Mouse (Mus musculus): ENCODE measurements around the gene Tcf7l2. TPM values are rescaled to one million over a fixed set of nuclear protein-coding genes. Genes with fewer than 3 reads are reported as not detected.

Tcf7l2 gene
- polyA plus RNA-seq, 1 experiment from 2014 or later: 60.6 TPM

- ATAC-seq (ENCODE audit: insufficient read depth, low FRiP score, low TSS enrichment): peak; percentile 55; the same call in 1 of the 2 replicates
- Histone ChIP-seq H3K27me3 (ENCODE audit: control insufficient read depth, insufficient read depth, low read length) (no peaks in the 10 kb centered on the region), H3K36me3 (ENCODE audit: control insufficient read depth, insufficient read depth, low read length) (peaks cover 3% of the 10 kb centered on the region), H3K9me3 (ENCODE audit: control insufficient read depth, low read length) (no peaks in the 10 kb centered on the region), H3K4me1 (ENCODE audit: control insufficient read depth, insufficient read depth, low read length) (no peaks in the 10 kb centered on the region), H3K9ac (ENCODE audit: low read length) (no peak overlapping the region), H3K4me3 (ENCODE audit: low read depth, low read length) (no peak overlapping the region), H3K27ac (ENCODE audit: low read depth, low read length) (no peak overlapping the region), H3K4me2 (ENCODE audit: low read depth) (no peak overlapping the region)
- peak; percentile 70 for DNase-seq (ENCODE audit: low spot score)
- 20% methylated on average over 12 of the region's 12 CpGs for WGBS
These were observed 182.3 kb downstream of the Tcf7l2 start for GRCm38 (mm10) chr19:55923789-55924426.

DNA sequence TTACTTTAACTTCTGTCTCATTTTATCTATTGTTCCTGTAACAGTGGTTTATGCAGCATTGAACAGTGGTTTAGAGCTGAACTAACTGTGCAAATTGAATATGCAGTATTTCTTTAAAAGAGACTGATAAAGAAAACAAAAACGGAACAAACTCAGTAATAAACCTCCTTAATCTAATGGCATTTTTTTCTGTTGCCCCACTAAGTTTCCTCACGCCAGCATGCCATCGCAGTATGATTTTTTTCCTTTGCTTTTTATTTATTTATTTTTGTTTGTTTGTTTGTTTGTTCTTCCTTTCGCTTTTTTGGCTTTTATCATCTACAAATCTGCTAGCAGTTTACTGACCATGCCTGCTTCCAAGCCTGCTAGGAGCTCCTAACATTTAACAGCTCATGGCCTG, 183.2 kb downstream of the Tcf7l2 start:
- Histone ChIP-seq H3K36me3 (ENCODE audit: control insufficient read depth, insufficient read depth, low read length) (peaks cover 3% of the 10 kb centered on the region), H3K27ac (ENCODE audit: low read depth, low read length) (no peak overlapping the region), H3K4me2 (ENCODE audit: low read depth) (no peak overlapping the region), H3K9ac (ENCODE audit: low read length) (no peak overlapping the region), H3K27me3 (ENCODE audit: control insufficient read depth, insufficient read depth, low read length) (no peaks in the 10 kb centered on the region), H3K4me3 (ENCODE audit: low read depth, low read length) (no peak overlapping the region), H3K4me1 (ENCODE audit: control insufficient read depth, insufficient read depth, low read length) (no peaks in the 10 kb centered on the region), H3K9me3 (ENCODE audit: control insufficient read depth, low read length) (no peaks in the 10 kb centered on the region)
- WGBS: 88% methylated on average over 4 of the region's 4 CpGs
- DNase-seq (ENCODE audit: low spot score) (no peak), ATAC-seq (ENCODE audit: insufficient read depth, low FRiP score, low TSS enrichment) (no peak)

- no peak overlapping the region for H3K9ac ChIP-seq (ENCODE audit: low read length)
- H3K36me3 ChIP-seq (ENCODE audit: control insufficient read depth, insufficient read depth, low read length): peaks cover 3% of the 10 kb centered on the region; the same call in 1 of the 2 replicates
- no peak overlapping the region for H3K4me2 ChIP-seq (ENCODE audit: low read depth)
- no peaks in the 10 kb centered on the region for H3K9me3 ChIP-seq (ENCODE audit: control insufficient read depth, low read length)
- H3K27me3 ChIP-seq (ENCODE audit: control insufficient read depth, insufficient read depth, low read length): no peaks in the 10 kb centered on the region
- DNase-seq (ENCODE audit: low spot score) (no peak), ATAC-seq (ENCODE audit: insufficient read depth, low FRiP score, low TSS enrichment) (no peak)
- WGBS: 84% methylated on average over 7 of the region's 7 CpGs
- no peak overlapping the region for H3K27ac ChIP-seq (ENCODE audit: low read depth, low read length)
- H3K4me3 ChIP-seq (ENCODE audit: low read depth, low read length): no peak overlapping the region
- H3K4me1 ChIP-seq (ENCODE audit: control insufficient read depth, insufficient read depth, low read length): no peaks in the 10 kb centered on the region
These were observed 183.8 kb downstream of the Tcf7l2 start for GRCm38 (mm10) chr19:55925425-55925803.

- Histone ChIP-seq H3K27me3 (ENCODE audit: control insufficient read depth, insufficient read depth, low read length) (no peaks in the 10 kb centered on the region), H3K4me1 (ENCODE audit: control insufficient read depth, insufficient read depth, low read length) (no peaks in the 10 kb centered on the region), H3K9ac (ENCODE audit: low read length) (no peak overlapping the region), H3K27ac (ENCODE audit: low read depth, low read length) (no peak overlapping the region), H3K4me3 (ENCODE audit: low read depth, low read length) (no peak overlapping the region), H3K36me3 (ENCODE audit: control insufficient read depth, insufficient read depth, low read length) (peaks cover 3% of the 10 kb centered on the region; the same call in 1 of the 2 replicates), H3K4me2 (ENCODE audit: low read depth) (no peak overlapping the region), H3K9me3 (ENCODE audit: control insufficient read depth, low read length) (no peaks in the 10 kb centered on the region)
- ATAC-seq (ENCODE audit: insufficient read depth, low FRiP score, low TSS enrichment) (no peak), DNase-seq (ENCODE audit: low spot score) (no peak)
- WGBS: 79% methylated on average over 16 of the region's 16 CpGs
These were observed 184.3 kb downstream of the Tcf7l2 start for GRCm38 (mm10) chr19:55925804-55926521.

- H3K36me3 ChIP-seq (ENCODE audit: control insufficient read depth, insufficient read depth, low read length): peaks cover 5% of the 10 kb centered on the region; the same call in 1 of the 2 replicates
- no peaks in the 10 kb centered on the region for H3K4me1 ChIP-seq (ENCODE audit: control insufficient read depth, insufficient read depth, low read length)
- no peak overlapping the region for H3K27ac ChIP-seq (ENCODE audit: low read depth, low read length)
- WGBS: 92% methylated on average over 16 of the region's 16 CpGs
- H3K27me3 ChIP-seq (ENCODE audit: control insufficient read depth, insufficient read depth, low read length): no peaks in the 10 kb centered on the region
- no peak overlapping the region for H3K4me3 ChIP-seq (ENCODE audit: low read depth, low read length)
- no peak for DNase-seq (ENCODE audit: low spot score)
- H3K4me2 ChIP-seq (ENCODE audit: low read depth): no peak overlapping the region
- ATAC-seq (ENCODE audit: insufficient read depth, low FRiP score, low TSS enrichment): no peak
- H3K9ac ChIP-seq (ENCODE audit: low read length): no peak overlapping the region
- H3K9me3 ChIP-seq (ENCODE audit: control insufficient read depth, low read length): no peaks in the 10 kb centered on the region
These were observed 185.4 kb downstream of the Tcf7l2 start for GRCm38 (mm10) chr19:55926858-55927673.

GRCm38 (mm10) chr19:55927674-55928061, 186.0 kb downstream of the Tcf7l2 start:
- no peaks in the 10 kb centered on the region for H3K4me1 ChIP-seq (ENCODE audit: control insufficient read depth, insufficient read depth, low read length)
- 91% methylated on average over 9 of the region's 9 CpGs for WGBS
- H3K4me2 ChIP-seq (ENCODE audit: low read depth): no peak overlapping the region

DNA sequence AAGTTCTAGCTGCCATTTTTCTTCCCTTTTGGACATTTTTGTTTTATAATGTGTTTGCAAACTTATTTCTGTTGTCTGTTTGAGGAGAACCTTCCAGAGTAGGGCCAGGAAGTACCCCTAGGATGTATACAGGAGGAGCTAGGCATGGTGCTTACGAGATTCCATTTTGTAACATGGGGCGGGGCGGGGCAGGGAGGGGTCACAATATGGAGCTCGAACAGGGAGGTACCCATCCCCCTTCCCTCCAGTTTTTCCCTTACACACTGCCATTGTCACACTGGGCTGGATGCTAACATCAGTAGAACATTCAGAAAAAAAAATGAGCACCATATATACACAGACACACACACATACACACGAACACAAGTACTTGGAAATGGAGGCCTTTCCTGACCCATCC, 187.1 kb downstream of the Tcf7l2 start:
- ATAC-seq (ENCODE audit: insufficient read depth, low FRiP score, low TSS enrichment) (no peak), DNase-seq (ENCODE audit: low spot score) (no peak)
- Histone ChIP-seq H3K36me3 (ENCODE audit: control insufficient read depth, insufficient read depth, low read length) (peaks cover 4% of the 10 kb centered on the region; the same call in 1 of the 2 replicates), H3K4me1 (ENCODE audit: control insufficient read depth, insufficient read depth, low read length) (no peaks in the 10 kb centered on the region), H3K27me3 (ENCODE audit: control insufficient read depth, insufficient read depth, low read length) (no peaks in the 10 kb centered on the region), H3K4me3 (ENCODE audit: low read depth, low read length) (no peak overlapping the region), H3K4me2 (ENCODE audit: low read depth) (no peak overlapping the region), H3K9me3 (ENCODE audit: control insufficient read depth, low read length) (no peaks in the 10 kb centered on the region), H3K9ac (ENCODE audit: low read length) (no peak overlapping the region), H3K27ac (ENCODE audit: low read depth, low read length) (no peak overlapping the region)
- 92% methylated on average over 5 of the region's 5 CpGs for WGBS

More at GRCm38 (mm10) chr19:55927674-55928061, 186.0 kb downstream of the Tcf7l2 start:
- H3K9me3 ChIP-seq (ENCODE audit: control insufficient read depth, low read length): no peaks in the 10 kb centered on the region
- no peak for ATAC-seq (ENCODE audit: insufficient read depth, low FRiP score, low TSS enrichment)
- H3K36me3 ChIP-seq (ENCODE audit: control insufficient read depth, insufficient read depth, low read length): peaks cover 4% of the 10 kb centered on the region; the same call in 1 of the 2 replicates
- no peak overlapping the region for H3K4me3 ChIP-seq (ENCODE audit: low read depth, low read length)
- no peaks in the 10 kb centered on the region for H3K27me3 ChIP-seq (ENCODE audit: control insufficient read depth, insufficient read depth, low read length)
- no peak overlapping the region for H3K9ac ChIP-seq (ENCODE audit: low read length)
- H3K27ac ChIP-seq (ENCODE audit: low read depth, low read length): no peak overlapping the region
- no peak for DNase-seq (ENCODE audit: low spot score)

DNA sequence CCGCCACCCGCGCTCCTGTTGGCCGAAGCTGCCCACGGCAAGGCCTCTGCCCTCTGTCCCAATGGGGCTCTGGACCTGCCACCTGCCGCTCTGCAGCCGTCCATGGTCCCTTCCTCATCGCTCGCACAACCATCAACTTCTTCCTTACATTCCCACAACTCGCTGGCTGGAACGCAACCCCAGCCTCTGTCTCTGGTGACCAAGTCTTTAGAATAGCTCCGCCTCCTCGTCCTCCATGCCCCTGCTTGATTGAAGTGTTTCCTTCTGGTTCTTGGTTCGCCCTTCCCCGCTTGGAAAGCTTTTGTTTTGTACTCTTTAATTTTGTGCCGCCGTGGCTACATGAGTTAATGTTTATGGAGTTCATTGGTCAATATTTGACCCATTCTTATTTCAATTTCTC, 190.0 kb downstream of the Tcf7l2 start:
- no peak overlapping the region for H3K27ac ChIP-seq (ENCODE audit: low read depth, low read length)

More for the DNA sequence above, 190.0 kb downstream of the Tcf7l2 start:
- ATAC-seq (ENCODE audit: insufficient read depth, low FRiP score, low TSS enrichment) (no peak), DNase-seq (ENCODE audit: low spot score) (no peak)
- Histone ChIP-seq H3K9ac (ENCODE audit: low read length) (no peak overlapping the region), H3K4me1 (ENCODE audit: control insufficient read depth, insufficient read depth, low read length) (0 out of 2 replicates have a peak, but pooled peaks cover 2% of the 10 kb centered on the region), H3K4me3 (ENCODE audit: low read depth, low read length) (no peak overlapping the region), H3K9me3 (ENCODE audit: control insufficient read depth, low read length) (no peaks in the 10 kb centered on the region), H3K27me3 (ENCODE audit: control insufficient read depth, insufficient read depth, low read length) (no peaks in the 10 kb centered on the region), H3K36me3 (ENCODE audit: control insufficient read depth, insufficient read depth, low read length) (peaks cover 4% of the 10 kb centered on the region; the same call in 1 of the 2 replicates), H3K4me2 (ENCODE audit: low read depth) (no peak overlapping the region)
- WGBS: 93% methylated on average over 17 of the region's 17 CpGs

Data from neural tube, embryonic 11.5 days (tissue).